Mouse (Mus musculus) frontal cortex, adult (tissue): ENCODE results near the gene Yju2.

ENCODE experiments used
- ATAC-seq: cut with Nextera tagmentation; 2 replicates; pipeline ENCODE4 v1.9.2; 2017; ENCODE audit warnings: mild to moderate bottlenecking, moderate library complexity, mixed read lengths; ENCODE audit not compliant: low TSS enrichment

Gene Yju2

DNA sequence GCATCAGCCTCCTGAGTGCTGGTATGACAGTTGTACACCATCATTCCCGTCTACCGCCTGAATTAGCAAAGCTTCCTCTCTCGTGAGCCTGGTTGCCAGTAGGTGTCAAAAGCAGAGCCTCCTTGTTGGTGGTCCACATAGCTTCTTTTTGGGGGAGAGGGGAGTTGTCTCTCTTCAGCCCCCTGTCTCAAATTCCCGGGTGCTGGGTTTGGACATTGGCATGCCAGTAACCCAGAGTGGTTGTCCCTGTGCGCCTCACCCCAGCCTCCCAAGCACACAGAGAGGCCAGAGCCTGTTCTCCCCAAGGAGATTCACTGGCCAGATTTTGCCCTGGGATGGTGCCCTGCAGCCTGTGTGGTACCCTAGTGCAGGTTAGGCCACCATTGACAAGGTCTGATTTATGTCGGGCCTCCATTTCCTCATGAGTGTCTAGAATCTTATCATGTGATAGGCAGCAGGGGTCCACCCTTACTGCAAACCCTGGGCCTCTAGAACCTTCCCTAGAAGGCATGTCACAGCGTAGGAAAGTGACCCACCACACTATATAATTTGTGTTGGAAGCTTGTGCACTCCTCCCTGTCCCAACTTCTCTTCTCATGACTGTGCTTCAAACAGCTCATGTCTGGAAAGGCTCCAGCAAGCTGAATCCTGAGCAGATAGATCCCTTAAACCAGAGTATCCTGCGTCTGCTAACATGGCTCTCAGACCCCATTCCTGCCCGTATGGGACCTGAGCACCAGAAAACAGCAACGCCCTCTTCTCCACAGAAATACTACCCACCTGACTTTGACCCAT is 1.2 kb downstream of the Yju2 start:
- no peak for ATAC-seq

DNA sequence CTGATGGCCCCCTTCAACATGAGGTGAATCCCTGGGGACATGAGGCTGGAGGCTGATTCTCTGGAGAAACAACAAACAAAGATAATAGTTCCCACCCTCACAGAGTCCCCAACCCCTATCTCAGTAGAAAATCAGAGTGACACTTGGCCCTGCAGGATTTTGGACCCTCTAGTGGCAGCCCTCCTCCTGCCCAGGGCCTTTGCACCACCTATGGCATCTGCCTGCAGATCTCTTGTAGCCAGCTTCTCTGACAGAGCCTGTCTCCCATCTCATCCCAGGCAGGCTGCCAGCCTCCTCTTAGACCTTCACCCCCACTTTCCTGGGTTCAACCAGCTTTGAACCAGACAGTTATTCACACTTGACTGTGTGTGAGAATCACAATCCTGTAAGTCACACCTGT is 1.9 kb downstream of the Yju2 start:
- ATAC-seq: no peak

DNA sequence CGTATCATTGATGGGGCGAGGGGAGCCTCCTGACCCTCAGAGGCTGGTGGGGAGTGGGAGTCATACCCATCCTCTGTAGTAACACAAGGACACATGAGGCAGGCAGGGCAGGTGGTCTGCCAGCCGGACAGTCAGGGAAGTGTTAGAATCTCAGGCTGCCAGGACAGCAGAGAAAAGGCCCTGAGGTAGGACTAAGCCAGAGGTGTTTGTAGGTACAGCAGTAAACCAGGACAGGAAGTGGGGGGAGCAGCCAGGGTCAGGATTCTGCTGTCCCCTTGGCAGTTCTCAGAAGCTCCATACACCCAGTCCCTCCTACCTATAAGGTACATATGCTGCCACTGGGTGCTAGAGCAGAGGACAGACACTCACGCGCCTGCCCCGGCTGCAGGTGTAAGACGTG is 2.7 kb downstream of the Yju2 start:
- ATAC-seq: no peak

DNA sequence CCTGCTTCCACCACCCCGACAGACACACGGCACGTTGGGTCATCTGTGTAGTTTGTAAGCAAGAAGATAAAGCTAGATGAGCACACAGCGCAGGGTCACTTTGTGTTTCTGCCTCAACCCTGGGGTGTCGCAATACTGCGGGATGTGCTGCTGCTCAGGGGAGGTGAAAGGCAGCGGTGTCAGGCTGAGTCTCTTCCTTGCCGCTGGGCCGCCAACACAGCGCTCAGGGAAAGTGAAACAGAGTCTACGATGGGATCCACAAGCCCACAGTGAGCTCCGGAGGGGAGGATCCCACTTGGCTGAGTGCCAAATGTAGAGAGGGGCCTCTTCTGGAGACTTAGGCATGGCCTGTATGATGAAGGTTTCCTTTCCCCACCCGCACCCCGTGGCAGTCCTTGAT is 4.3 kb downstream of the Yju2 start:
- ATAC-seq: no peak

DNA sequence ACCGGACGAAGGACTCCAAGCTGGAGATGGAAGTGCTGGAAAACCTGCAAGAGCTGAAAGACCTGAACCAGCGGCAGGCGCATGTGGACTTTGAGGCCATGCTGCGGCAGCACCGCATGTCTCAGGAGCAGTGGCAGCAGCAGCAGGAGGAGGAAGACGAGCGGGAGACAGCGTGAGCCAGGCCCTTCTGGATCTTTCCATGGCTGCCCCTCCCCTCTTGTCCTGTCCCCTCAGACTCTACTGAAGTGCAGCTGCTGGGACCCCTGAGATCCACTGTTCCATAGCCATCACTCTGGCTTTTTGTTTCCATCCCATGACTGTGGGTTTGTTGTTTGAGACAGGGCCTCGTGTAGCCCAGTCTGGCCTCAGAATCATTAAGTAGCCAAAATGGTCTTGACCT is 5.6 kb downstream of the Yju2 start:
- no peak for ATAC-seq

DNA sequence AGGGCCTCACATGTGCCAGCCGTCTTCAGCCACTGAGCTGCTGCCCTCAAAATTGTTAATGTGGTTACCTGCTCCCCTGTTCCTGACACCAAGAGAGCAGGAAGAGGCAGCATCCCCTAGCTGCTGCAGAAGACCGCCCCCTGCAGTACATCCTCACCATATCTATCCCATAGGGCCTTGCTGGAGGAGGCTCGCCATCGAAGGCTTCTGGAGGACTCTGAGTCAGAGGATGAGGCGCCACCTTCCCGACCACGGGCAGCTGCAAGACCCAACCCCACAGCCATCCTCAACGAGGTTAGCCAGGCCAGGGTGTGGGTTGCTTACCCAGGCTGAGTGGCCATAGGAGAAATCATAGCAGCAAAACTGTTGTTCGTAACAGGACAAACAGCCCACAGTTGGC is 6.1 kb downstream of the Yju2 start:
- ATAC-seq: no peak

DNA sequence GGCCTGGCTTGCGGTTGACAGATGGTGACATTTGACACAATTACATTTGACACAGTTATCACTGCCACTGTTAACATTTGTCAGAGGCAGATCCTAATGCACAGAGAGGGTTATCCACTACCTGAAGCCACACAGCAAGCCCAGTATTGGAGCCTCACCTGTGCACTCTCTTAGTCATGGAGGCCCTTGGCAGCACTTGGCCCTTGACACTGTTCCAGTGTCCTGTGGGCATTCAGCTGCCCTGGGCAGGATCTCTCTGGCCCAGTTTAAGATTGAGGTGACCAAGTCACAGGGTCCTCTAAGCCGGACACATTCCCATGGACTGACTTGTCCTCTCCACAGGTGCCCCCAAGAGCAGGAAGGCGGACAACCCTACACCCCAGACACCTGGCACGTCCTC is 8.3 kb downstream of the Yju2 start:
- ATAC-seq: no peak

DNA sequence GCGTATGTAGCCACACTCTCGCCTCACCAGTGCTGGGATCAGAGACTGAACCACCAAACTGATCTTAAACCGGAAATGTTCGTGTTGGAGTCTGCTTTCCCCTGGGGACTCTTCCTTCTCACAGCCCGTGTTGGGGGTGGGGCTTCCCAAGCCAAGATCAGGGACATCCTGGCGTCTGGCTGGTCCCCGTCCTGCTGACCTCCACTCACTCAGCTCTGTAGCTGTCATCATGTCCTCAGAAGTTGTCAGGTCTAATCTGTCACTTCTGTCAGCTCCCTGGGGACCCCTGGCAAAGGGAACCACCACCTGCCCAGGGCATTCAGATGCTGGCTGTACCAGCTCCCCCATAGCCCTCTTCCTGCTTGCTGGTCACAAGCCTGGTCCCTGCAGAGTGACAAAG is 9.3 kb downstream of the Yju2 start:
- no peak for ATAC-seq

DNA sequence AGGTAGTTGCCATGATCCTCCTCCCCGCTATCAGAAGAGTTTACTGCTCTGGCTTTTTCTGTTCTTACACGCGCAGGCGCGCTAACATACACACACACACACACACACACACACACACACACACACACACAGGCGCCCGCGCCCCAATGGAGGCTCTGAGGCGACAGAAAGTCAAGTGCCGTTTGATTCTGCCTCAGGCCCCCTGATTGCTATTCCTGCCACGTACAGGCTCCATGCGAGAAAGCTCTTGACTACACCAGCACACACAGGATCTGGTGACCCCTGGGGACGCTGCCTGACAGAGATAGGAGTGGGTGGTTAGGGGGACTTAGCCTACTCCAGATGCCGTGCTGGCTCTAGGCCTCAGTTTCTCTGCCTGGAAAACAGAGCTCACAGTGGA is 10.7 kb downstream of the Yju2 start:
- ATAC-seq: no peak

DNA sequence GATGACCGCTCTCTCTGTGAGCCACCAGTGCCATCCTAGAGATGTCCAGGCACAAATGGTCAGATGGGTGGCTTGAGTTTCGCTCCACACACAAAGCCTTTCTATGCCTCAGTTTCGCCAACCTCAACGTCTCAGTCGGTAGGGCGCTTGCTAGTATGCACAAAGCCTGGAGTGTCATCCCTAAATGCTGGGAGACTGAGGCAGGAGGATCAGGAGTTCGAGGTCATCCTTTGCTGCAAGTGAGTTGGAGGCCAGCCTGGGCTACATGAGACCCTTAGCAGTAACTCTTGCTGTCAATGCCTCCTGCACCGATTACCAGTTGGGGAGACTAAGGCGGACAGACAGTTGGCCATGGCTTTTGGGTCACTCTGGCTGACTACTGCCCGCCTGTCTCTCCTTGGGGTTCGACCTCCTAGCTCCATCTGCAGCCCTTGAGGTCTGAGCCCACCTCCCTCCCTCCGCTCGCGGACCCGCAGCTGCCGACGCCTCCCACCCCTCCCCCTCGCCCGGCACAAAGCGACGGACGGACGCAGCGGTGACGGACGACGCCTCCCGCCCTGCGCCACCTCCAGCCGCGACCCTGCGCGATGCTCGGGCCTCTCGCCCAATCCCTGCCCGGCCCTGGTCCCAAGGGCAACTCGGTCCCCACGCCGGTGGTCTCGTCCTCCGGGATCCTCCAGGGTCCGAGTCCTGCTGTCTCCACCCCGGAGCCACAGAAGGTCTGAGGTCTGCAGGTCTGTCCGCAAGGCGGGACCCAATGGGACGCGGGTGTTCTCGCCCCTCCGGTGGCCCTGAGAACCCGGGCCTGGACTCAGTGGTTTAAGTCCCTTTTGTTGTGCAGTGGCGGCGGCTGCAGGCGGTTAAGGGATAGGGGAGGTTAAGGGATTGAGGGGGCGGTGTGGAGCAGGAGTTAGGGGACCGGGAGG is 11.3 kb downstream of the Yju2 start, which contains the start of gene Shd:
TSS of gene Shd (plus strand) at position 502 of the 926 bp plus-strand sequence.
- peak; percentile 53 for ATAC-seq

DNA sequence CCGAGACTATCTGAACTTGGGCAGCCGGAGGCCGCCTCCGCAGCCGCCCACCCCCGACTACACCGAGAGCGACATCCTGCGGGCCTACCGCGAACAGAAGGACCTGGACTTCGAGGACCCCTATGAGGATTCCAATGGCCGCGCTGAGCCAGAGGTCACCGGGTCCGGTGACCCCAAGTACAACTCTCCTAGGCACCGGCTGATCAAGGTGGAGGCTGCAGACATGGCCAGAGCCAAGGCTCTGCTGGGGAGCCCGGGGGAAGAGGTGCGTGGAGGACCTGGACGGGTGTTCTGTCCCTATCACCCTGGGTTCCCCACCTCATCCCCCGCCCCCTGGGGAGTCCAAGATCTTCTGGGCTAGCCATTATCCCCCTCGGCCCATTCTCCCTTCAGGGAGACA is 12.6 kb downstream of the Yju2 start:
- ATAC-seq: no peak

DNA sequence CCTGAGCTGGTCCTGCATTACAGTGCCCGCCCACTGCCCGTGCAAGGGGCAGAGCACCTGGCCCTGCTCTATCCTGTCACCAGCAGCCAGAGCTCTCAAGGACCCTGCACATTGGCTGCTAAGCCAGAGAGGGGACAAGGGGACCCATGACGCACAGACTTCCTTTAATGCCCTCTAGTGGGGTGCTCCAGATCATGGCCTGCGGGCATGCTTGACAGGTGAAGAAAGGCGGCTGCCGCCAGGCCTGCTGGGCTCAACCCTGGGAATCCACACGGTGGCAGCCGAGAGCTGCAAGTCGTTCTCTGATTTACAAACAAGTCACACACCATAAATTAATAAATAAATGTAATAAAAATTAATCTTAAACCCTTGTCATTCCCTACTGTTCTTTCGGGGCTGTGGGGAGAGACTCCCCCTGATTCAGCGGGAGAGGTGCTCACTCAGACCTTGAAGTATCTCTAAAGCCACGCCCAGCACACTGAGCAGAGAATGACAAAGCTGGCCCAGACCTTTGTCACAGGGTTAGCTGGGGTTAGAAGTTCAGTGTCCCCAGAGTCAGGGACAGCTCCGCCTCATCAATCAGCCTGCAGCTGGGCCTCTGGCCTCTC is 17.5 kb downstream of the Yju2 start:
- peak; percentile 76 for ATAC-seq

DNA sequence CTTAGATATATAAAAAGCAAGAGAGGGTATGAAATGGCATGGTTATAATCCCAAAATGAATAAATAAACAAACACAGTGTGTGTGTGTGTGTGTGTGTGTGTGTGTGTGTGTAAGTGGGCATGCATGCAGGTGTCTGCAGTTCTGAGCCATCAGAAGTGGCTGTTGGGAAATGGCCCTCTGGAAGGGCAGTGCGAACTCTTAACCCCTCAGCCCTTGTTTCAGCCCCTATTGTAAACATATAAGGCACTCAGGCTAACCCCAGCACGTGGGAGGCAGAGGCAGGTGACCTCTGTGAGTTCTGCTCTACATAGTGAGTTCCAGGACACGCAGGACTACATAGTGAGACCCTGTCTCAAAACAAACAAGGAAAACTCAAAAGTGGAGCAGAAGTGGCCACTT is 18.4 kb downstream of the Yju2 start:
- ATAC-seq: no peak

DNA sequence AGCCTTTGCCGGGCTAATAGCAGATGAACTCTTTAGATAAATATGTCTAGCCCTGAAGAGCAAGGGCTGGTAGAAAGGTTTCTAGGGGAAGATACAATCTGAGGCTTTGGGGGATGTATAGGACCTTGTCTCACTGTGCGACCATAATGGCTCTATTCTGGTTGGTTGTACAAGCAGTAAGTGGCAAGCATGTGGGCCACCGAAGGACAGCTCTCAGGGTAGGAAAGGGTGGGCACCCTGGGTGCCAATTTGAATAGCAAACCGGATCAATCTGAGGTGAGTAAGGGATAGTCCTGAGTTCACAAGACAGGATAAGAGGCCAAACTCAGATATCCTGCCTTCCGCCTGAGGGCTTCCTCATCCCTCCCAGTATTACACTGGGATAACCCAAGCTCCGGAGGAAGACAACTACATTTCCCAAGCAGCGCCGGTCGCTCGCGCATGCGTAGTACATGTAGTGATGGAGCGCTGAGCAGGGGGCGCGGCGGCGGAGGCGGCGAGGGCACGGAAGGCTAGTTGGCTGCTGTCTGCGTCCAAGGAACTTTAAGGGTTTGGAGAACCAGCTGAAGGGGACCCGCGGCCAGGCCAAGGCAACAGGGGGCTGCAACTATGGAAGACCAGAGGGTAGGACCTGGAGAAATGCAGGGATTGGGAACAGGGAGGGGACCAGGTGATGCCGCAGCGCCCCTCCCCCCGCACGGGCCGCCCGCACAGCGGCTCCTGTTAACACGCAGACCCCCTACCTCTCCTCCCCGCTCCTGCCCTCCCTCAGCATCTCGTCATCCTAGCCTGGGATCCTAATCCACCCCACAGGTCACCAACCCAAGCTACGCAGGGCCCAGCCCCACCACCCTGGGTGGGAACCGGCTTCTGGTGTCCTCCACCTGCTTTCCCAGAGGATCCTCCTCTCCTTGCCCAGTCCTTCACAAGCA is 27.4 kb downstream of the Yju2 start, which contains the start of gene Fsd1:
TSS of gene Fsd1 (plus strand) at position 480 of the 932 bp plus-strand sequence.
- ATAC-seq: peak; percentile 97

DNA sequence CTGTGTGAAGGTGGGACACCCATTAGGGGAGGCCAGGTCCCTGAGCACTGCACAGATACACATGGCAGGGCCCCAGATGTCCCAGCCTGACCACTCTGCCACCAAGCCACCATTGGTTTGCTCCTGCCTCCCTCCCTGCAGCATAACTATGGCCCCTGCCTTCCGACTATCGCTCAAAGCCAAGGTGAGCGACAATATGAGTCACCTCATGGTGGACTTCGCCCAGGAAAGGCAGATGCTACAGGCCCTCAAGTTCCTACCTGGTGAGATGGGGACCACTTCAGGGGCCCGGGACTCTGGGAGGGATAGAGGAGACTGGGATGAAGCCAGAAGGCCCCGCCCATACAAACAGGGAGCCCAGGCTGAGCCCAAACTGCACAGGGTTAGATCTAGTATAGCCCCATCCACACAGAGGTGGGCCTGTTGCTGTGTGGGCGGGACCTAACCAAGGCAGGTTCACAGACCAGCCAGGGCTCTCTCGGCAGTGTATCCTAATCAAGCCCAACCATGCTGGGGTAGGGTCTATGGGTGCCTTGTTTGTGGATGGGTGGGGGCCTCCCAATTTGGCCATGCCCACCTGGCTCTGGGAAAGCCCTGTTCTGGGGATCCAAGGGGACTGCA is 31.5 kb downstream of the Yju2 start:
- ATAC-seq: no peak

DNA sequence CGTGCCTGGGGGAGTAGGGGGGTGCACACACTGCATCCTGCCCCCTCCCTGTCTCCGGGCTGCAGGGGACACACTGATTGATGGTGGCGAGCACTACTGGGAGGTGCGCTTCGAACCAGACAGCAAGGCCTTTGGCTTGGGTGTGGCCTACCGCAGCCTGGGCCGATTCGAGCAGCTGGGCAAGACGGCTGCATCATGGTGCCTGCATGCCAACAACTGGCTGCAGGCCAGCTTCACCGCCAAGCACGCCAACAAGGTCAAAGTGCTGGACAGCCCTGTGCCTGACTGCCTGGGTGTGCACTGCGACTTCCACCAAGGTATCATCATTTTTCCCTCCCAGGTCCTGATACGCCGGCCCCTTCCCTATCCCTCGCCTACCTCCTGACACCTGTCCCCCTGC is 37.1 kb downstream of the Yju2 start:
- ATAC-seq: no peak

DNA sequence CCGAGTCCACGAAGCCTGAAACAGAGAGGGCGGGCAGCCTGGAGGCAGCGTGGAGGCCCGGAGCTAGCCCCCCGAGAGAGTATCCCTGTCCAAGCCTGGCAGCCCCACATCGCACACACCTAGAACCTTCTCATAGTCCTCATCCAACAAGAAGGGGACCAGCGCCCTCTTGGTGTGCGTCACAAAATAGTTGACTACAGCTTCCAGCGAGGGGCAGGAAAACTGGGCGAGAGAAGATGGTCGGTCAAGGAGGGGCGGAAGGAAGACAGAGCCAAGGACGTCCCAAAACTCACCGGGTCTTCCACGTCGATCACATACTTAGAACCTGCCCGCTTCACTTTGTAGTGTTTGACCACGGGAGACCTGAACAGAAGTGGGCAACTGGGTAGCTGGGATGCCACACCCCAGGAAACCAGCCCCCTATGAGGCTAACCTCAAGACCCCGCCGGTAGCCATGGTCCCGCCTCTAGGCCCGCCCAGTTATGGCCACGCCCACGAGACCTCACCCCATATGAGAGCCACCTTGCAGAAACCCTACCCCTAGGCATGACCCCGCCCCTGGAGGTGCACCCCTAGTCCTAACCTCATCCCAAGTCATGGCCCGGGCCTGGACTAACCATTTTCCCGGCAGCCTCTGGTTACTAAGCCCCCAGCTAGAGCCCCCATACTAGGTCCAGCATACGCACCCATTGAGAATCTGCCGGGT is 41.0 kb downstream of the Yju2 start:
- ATAC-seq: no peak

DNA sequence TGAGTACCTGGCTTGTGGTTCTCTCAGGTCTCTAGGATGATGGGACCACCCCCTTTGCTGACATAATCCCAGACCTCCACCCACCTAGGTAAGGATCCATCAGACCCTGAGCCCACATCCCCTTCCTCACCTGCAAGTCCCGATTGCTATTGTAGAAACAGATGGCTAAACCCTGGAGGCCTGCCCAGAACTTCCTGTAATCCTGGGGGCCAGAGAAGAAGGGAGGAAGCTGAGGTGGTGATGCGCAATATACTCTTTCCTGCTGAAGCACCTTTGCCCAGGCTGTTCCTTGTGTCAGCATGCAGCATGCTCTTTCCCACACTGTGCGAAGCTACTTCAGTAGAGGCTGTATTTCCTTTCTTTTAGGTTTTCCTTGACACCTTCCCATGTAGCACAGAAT is 44.1 kb downstream of the Yju2 start:
- ATAC-seq: no peak

DNA sequence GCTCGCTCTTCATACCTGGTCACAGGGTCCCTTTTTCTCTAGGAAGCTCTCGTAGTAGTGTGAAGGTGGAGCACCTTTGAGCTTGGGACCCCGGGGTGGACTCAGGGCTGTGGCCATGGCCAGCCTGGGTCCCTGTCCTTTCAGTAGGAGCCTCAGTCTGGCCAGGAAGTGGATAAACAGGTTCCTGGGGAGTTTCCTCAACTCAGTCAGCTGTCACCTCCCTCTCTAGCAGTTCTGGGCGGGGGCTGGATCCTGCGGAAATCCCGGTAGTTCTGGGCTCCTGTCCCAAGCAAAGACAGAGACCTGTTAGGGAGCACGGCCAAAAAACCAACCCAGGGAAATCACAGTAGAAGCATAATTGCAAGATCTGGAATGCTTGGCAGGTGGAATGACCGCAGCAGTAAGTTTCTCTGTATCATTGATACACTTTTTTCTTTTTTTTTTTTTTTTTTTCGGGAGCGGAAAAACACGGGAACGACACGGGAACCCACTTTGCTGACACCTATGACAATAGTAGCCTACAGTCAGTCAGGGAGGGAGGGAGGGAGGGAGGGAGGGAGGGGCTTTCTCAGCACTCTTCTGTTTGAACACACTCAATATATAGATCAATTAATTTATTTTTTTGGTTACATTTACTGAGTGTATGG is 46.6 kb downstream of the Yju2 start, which contains the start of the genes Stap2 and Mpnd:
TSS of gene Stap2 (minus strand) at position 170 of the 647 bp plus-strand sequence.
TSS of gene Mpnd (plus strand) at position 297 of the 647 bp plus-strand sequence.
- ATAC-seq: no peak

DNA sequence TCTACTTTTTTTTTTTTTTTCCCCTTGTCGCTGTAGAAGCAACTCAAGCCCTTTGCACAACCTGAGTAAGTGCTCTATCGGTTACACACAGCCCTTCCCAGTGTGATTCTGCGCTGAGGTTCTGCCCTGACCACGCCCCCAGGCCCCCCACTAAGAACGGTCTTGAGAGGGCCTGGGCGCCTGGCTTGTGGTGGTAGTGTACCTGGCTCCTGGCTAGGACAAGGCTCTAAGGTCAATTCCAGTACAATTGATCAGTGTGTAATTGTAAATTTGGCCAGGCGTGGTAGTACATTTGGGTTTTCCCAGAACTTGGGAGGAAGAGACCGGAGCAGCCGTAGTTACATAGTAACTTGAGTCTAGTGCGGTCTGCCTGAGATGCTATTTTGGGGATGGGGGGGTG is 48.1 kb downstream of the Yju2 start:
- ATAC-seq: no peak
